Mouse (Mus musculus) intestine, postnatal 0 days (tissue): ENCODE data around the gene Rtn4rl1. TPM values are rescaled to one million over a fixed set of nuclear protein-coding genes. Genes with fewer than 3 reads are reported as not detected.

Source experiments
- ATAC-seq: fragments of 200-750 bp; cut with Nextera tagmentation; 2 replicates; pipeline ENCODE4 v1.8.0; 2017; ENCODE audit warnings: mild to moderate bottlenecking, moderate TSS enrichment, moderate library complexity
- H3K27ac ChIP-seq: fragments of 300-500 bp; sonication (generic); 2 replicates; pipeline ENCODE4 v1.5.1; 2014; ENCODE audit warnings: mild to moderate bottlenecking, low read depth, low read length, moderate library complexity
- H3K27me3 ChIP-seq: fragments of 300-500 bp; sonication (generic); replicated peaks from 2 replicates; pipeline ENCODE4 v1.6.1; 2014; ENCODE audit warnings: low read length, mixed read lengths; ENCODE audit not compliant: control insufficient read depth, insufficient read depth
- H3K36me3 ChIP-seq: fragments of 300-500 bp; sonication (generic); 2 replicates; pipeline ENCODE4 v1.6.1; 2014; ENCODE audit warnings: mild to moderate bottlenecking, moderate library complexity; ENCODE audit not compliant: control insufficient read depth, insufficient read depth
- H3K4me1 ChIP-seq: fragments of 300-500 bp; sonication (generic); replicated peaks from 2 replicates; pipeline ENCODE4 v1.6.1; 2014; ENCODE audit warnings: antibody characterized with exemption, low read length, mixed read lengths; ENCODE audit not compliant: control insufficient read depth, insufficient read depth
- H3K4me2 ChIP-seq: fragments of 300-500 bp; sonication (generic); replicated peaks from 2 replicates; pipeline ENCODE4 v1.6.1; 2014; ENCODE audit warnings: low read depth, mild to moderate bottlenecking, moderate library complexity
- H3K4me3 ChIP-seq: fragments of 300-500 bp; sonication (generic); 2 replicates; pipeline ENCODE4 v1.5.1; 2014; ENCODE audit warnings: low read depth, low read length
- H3K9ac ChIP-seq: fragments of 300-500 bp; sonication (generic); 2 replicates; pipeline ENCODE4 v1.6.1; 2014; ENCODE audit warnings: mild to moderate bottlenecking, low read depth, low read length
- H3K9me3 ChIP-seq: fragments of 300-500 bp; sonication (generic); 2 replicates; pipeline ENCODE4 v1.6.1; 2016; ENCODE audit warnings: mixed run types; ENCODE audit not compliant: control insufficient read depth
- CTCF ChIP-seq: sonication (generic); IDR thresholded peaks from 2 replicates; pipeline ENCODE4 v1.5.1; 2016; ENCODE audit warnings: low read depth, mild to moderate bottlenecking, control low read depth, antibody characterized with exemption, moderate library complexity
- WGBS: fragments of 180-500 bp; shearing (Covaris S2); extraction: QIAGEN DNeasy Blood & Tissue Kit; methylation state at CpG from one replicate; pipeline ENCODE4 v1.1.7; 2014; 5-methylcytosine and 5-hydroxymethylcytosine counted together
- polyA plus RNA-seq: library from polyadenylated mRNA; unstranded; fragments of >200 nt; fragmentation: Nextera tagmentation; extraction: Ambion mirVana; gene quantifications from 2 replicates; pipeline ENCODE4 v1.2.1, GENCODE M21; 2015

Gene Rtn4rl1
- polyA plus RNA-seq, 1 experiment from 2014 or later, result 1.5 TPM

DNA sequence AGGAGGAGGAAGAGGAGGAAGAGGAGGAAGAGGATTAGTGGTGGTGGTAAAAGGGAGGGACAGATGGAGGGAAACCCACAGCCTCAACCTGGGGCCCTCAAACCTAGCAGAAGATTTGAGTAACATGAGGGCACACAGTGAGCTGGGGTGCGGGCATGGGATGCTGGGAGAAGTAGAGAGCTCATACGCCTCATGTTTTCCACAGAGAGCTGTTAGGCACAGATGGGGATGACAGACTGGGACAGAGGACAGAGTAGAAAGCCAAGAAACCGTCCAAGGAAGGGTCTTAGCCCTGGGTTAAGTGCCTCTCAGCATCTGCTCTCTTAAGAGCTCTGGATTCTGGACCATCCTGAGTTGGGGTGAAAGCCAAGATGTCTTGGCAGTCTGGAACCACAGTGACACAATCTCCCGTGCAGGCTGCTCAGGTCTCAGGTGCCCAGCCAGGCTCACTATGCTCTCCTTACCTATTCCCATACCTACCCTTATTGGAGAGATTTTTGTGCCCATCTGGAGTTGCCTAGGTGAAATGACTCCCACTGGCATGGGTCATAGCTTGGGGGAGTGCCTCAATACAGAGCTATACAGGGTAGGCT lies 63.6 kb downstream of the Rtn4rl1 start:
- H3K27ac ChIP-seq, result no peak overlapping the region
- H3K4me2 ChIP-seq, result no peak overlapping the region
- H3K4me3 ChIP-seq, result no peak overlapping the region
- no peaks in the 10 kb centered on the region for H3K36me3 ChIP-seq
- peaks cover 5% of the 10 kb centered on the region; the same call in 1 of the 2 replicates for H3K4me1 ChIP-seq
- 72% methylated on average over 4 of the region's 4 CpGs for WGBS
- TF ChIP-seq CTCF, result no peak
- no peaks in the 10 kb centered on the region for H3K9me3 ChIP-seq
- H3K9ac ChIP-seq, result no peak overlapping the region
- no peak for ATAC-seq
- H3K27me3 ChIP-seq, result no peaks in the 10 kb centered on the region

DNA sequence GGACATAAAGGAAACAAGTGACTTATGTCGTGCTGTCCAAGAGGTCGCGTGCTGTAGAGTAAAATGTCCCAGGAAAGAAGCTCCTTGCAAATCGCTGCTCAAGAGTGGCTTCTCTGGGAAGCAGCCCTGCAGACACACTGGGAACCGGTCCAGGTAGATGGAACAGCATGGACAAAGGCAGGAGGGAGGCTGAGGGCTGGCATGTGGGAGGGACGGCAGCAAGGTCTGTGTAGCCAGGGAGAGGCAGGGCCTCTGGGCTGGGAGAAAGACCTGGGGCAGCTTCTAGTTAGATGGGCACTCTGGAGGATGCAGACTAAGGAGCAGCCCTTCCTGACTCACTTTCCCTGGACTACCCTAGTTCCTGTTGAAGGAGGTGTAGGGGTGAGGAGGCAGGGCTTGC lies 65.8 kb downstream of the Rtn4rl1 start:
- 69% methylated on average over 6 of the region's 6 CpGs for WGBS

DNA sequence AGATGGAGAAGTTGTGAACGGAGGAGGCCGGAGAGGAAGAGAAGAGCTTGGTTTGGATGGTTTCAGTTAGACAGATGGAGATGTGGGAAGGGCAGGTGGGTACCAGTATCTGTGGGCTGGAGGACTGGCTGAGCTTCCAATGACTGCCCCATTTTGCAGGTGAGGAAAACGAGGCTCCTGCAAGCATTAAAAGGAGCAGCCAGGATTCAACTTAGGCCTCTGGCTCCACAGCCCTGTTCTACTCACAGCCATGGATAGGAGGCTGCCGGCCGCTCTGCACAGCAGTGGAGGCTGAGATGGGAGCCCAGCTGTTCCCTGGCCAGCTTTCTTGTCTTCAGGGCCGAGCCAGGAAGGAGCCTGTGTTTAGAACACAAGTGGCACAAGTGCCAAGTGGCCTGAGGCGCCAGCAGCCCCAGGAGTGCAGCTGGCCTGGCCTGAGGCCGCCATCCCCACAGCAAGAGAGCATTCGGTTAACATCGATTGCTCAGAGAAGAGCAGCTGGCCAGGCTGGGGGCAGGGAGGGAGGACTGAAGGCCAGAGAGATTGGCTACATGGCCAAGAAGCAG lies 66.5 kb downstream of the Rtn4rl1 start:
- Histone ChIP-seq H3K27me3 (no peaks in the 10 kb centered on the region), H3K36me3 (no peaks in the 10 kb centered on the region), H3K9ac (no peak overlapping the region), H3K27ac (no peak overlapping the region), H3K4me1 (peaks cover 6% of the 10 kb centered on the region; the same call in 1 of the 2 replicates), H3K4me2 (no peak overlapping the region), H3K9me3 (no peaks in the 10 kb centered on the region), H3K4me3 (no peak overlapping the region)
- no peak for ATAC-seq
- no peak for TF ChIP-seq CTCF
- WGBS, result 63% methylated on average over 10 of the region's 10 CpGs

More for the DNA sequence above, 65.8 kb downstream of the Rtn4rl1 start:
- Histone ChIP-seq H3K9me3 (no peaks in the 10 kb centered on the region), H3K27me3 (no peaks in the 10 kb centered on the region), H3K9ac (no peak overlapping the region), H3K4me3 (no peak overlapping the region), H3K4me2 (no peak overlapping the region), H3K27ac (no peak overlapping the region), H3K36me3 (no peaks in the 10 kb centered on the region), H3K4me1 (peaks cover 6% of the 10 kb centered on the region; the same call in 1 of the 2 replicates)
- ATAC-seq, result no peak
- TF ChIP-seq CTCF, result no peak

DNA sequence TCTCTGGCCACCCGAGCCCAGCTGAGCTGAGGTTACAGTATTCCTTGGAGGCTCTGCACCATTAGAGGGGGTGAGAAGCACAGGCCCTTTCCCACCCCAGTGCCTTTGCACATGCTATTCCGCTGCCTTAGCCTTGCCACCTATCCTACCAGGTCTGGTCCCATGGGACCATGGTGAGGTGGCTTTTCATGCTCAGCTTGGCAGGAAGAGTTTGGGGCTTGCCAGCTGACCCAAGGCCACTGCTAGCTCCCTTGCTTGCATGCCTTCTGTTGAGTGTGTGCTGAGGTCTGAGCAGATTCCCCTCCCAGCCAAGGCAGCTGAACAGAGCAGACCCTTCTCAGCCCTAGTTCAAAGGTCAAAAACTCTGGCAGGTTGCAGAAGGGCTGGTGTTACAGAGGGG lies 67.4 kb downstream of the Rtn4rl1 start:
- TF ChIP-seq CTCF, result no peak
- Histone ChIP-seq H3K27me3 (no peaks in the 10 kb centered on the region), H3K4me1 (peaks cover 6% of the 10 kb centered on the region; the same call in 1 of the 2 replicates), H3K4me3 (no peak overlapping the region), H3K9ac (no peak overlapping the region), H3K27ac (no peak overlapping the region), H3K4me2 (no peak overlapping the region), H3K36me3 (no peaks in the 10 kb centered on the region), H3K9me3 (no peaks in the 10 kb centered on the region)
- ATAC-seq, result no peak
- WGBS, result 94% methylated on average over 2 of the region's 2 CpGs

DNA sequence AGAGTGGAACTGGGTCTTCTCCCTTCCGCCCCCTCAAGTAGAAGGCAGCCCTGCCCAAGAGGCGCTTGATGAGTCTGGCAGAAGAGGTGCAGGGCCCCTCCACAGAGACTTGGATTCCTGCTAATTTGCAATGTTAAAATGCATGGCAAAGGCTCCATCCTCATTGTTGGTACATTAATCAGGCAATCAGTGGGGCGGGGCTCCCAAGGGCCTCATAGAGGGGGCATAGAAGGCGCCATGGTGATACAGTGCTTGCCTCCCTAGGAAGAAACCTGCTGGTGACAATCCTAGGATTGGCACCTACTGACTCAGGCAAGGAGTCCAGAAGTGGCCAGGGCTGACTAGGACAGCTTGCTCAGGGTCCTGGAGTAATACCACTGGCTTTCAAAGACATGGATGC lies 68.1 kb downstream of the Rtn4rl1 start:
- no peak for TF ChIP-seq CTCF
- Histone ChIP-seq H3K9me3 (no peaks in the 10 kb centered on the region), H3K4me3 (no peak overlapping the region), H3K4me2 (no peak overlapping the region), H3K27ac (no peak overlapping the region), H3K9ac (no peak overlapping the region), H3K4me1 (peaks cover 6% of the 10 kb centered on the region; the same call in 1 of the 2 replicates), H3K27me3 (no peaks in the 10 kb centered on the region), H3K36me3 (no peaks in the 10 kb centered on the region)
- ATAC-seq, result no peak
- WGBS, result 78% methylated on average over 4 of the region's 4 CpGs

DNA sequence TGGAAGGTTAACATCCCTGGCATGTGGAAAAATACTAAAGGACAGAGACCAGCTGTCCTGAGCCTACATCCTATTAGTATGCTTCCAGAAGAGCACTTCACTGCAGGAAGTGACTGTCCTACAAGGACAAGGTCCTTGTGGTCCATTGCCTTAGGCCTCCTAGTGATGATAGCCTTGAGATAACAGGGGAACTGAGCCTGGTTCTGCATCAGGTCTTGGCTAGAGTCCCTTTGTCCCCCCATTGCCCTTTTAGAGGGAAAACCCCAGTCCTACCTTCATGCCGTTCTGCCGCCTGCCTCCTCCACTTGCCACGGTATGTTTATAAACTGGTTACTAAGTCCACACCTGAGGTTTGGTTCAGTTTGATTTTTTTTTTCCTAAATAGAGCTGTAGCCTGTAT lies 68.6 kb downstream of the Rtn4rl1 start:
- Histone ChIP-seq H3K27me3 (no peaks in the 10 kb centered on the region), H3K9ac (no peak overlapping the region), H3K4me1 (peaks cover 6% of the 10 kb centered on the region; the same call in 1 of the 2 replicates), H3K36me3 (no peaks in the 10 kb centered on the region), H3K9me3 (no peaks in the 10 kb centered on the region), H3K27ac (no peak overlapping the region), H3K4me2 (no peak overlapping the region), H3K4me3 (no peak overlapping the region)
- 60% methylated on average over 3 of the region's 3 CpGs for WGBS
- no peak for TF ChIP-seq CTCF
- no peak for ATAC-seq
